Mouse (Mus musculus) limb, embryonic 15.5 days (tissue): ENCODE data around the gene Ap3d1. TPM values are rescaled to one million over a fixed set of nuclear protein-coding genes. Genes with fewer than 3 reads are reported as not detected.

Experiments used
- ATAC-seq: fragments of 200-750 bp; cut with Nextera tagmentation; 2 replicates; pipeline ENCODE4 v1.8.0; 2017; ENCODE audit warnings: low read depth, moderate TSS enrichment; ENCODE audit not compliant: insufficient number of reproducible peaks, low FRiP score, low TSS enrichment
- H3K27ac ChIP-seq: fragments of 300-500 bp; sonication (generic); 2 replicates; pipeline ENCODE4 v1.5.1; 2015; ENCODE audit warnings: moderate library complexity, mild to moderate bottlenecking, inconsistent platforms
- H3K27me3 ChIP-seq: fragments of 300-500 bp; sonication (generic); 2 replicates; pipeline ENCODE4 v1.6.1; 2015; ENCODE audit warnings: inconsistent platforms
- H3K36me3 ChIP-seq: fragments of 300-500 bp; sonication (generic); 2 replicates; pipeline ENCODE4 v1.6.1; 2015; ENCODE audit warnings: inconsistent platforms
- H3K4me1 ChIP-seq: fragments of 300-500 bp; sonication (generic); 2 replicates; pipeline ENCODE4 v1.6.1; 2015; ENCODE audit warnings: inconsistent platforms
- H3K4me2 ChIP-seq: fragments of 300-500 bp; sonication (generic); 2 replicates; pipeline ENCODE4 v1.6.1; 2015; ENCODE audit warnings: mild to moderate bottlenecking, inconsistent platforms
- H3K4me3 ChIP-seq: fragments of 300-500 bp; sonication (generic); 2 replicates; pipeline ENCODE4 v1.5.1; 2015; ENCODE audit warnings: mild to moderate bottlenecking, inconsistent platforms
- H3K9ac ChIP-seq: fragments of 300-500 bp; sonication (generic); 2 replicates; pipeline ENCODE4 v1.6.1; 2015; ENCODE audit warnings: inconsistent platforms
- H3K9me3 ChIP-seq: fragments of 300-500 bp; sonication (generic); 2 replicates; pipeline ENCODE4 v1.6.1; 2016; ENCODE audit warnings: inconsistent platforms
- WGBS: fragments of 180-500 bp; shearing (Covaris S2); methylation state at CpG from one replicate; pipeline ENCODE4 v1.1.7; 2015; 5-methylcytosine and 5-hydroxymethylcytosine counted together
- polyA plus RNA-seq: library from polyadenylated mRNA; unstranded; fragments of >200 nt; fragmentation: Nextera tagmentation; extraction: Ambion mirVana; gene quantifications from 2 replicates; pipeline ENCODE4 v1.2.1, GENCODE M21; 2015

Gene Ap3d1
- polyA plus RNA-seq, 1 experiment from 2014 or later = 72.3 TPM

DNA sequence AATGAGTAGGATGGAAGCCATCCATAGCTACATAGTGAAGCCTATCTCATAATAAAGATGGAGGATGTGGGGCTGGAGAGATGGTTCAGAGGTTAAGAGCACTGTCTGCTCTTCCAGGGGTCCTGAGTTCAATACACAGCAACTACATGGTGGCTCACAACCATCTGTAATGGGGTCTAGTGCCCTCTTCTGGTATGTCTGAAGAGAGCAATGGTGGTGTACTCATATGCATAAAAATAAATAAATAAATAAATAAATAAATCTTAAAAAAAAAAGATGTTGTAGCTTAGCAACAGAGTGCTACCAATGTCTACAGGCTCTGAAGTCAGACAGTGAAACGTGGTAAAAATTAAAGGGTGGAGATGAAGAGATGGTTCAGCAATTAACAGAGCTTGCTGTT, 3.4 kb downstream of the Ap3d1 start:
- no peak overlapping the region for H3K4me2 ChIP-seq
- peaks cover 38% of the 10 kb centered on the region for H3K4me1 ChIP-seq
- WGBS = 71% methylated on average over 1 of the region's 1 CpGs
- H3K36me3 ChIP-seq = peaks cover 24% of the 10 kb centered on the region
- no peak overlapping the region for H3K9ac ChIP-seq
- no peak for ATAC-seq
- no peak overlapping the region for H3K27ac ChIP-seq
- H3K4me3 ChIP-seq = no peak overlapping the region
- no peaks in the 10 kb centered on the region for H3K27me3 ChIP-seq
- no peaks in the 10 kb centered on the region for H3K9me3 ChIP-seq

- no peaks in the 10 kb centered on the region for H3K27me3 ChIP-seq
- H3K36me3 ChIP-seq = peaks cover 42% of the 10 kb centered on the region
- no peak overlapping the region for H3K4me2 ChIP-seq
These were observed 5.3 kb downstream of the Ap3d1 start for GRCm38 (mm10) chr10:80736731-80737130.

DNA sequence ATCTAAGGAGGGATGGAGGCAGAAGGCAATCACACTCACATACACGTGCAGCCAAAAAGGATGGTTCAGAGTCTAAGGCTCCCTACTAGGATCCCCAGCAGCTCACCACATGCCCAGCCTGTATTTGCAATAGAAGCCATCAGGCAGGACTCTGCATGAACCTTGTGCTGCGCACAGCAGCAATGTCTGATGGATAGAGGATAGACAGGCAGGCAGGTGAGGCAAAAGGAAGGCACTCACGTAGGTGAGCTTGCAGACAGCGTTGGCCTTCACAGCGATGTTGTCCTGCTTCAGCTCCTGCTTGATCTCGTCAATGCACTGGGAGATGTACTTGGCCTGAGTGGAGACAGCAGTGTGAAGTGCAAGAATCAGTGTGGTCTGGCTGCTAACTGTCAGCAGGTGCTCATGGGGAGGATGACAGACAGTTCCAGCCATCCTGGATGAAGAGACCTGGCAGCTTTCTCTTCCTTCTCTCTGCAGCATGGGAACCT, 9.4 kb downstream of the Ap3d1 start:
- Histone ChIP-seq H3K36me3 (peaks cover 81% of the 10 kb centered on the region), H3K4me3 (no peak overlapping the region), H3K27ac (no peak overlapping the region), H3K4me1 (peaks cover 10% of the 10 kb centered on the region; the same call in 1 of the 2 replicates), H3K27me3 (no peaks in the 10 kb centered on the region), H3K4me2 (no peak overlapping the region), H3K9ac (no peak overlapping the region), H3K9me3 (no peaks in the 10 kb centered on the region)
- WGBS = 91% methylated on average over 6 of the region's 6 CpGs
- no peak for ATAC-seq

More at GRCm38 (mm10) chr10:80736731-80737130, 5.3 kb downstream of the Ap3d1 start:
- WGBS = 74% methylated on average over 5 of the region's 5 CpGs
- Histone ChIP-seq H3K27ac (no peak overlapping the region), H3K9me3 (no peaks in the 10 kb centered on the region), H3K4me3 (no peak overlapping the region), H3K9ac (no peak overlapping the region), H3K4me1 (peaks cover 33% of the 10 kb centered on the region)
- ATAC-seq = no peak

GRCm38 (mm10) chr10:80727369-80728127, 14.5 kb downstream of the Ap3d1 start:
- Histone ChIP-seq H3K27ac (no peak overlapping the region), H3K9ac (no peak overlapping the region), H3K27me3 (no peaks in the 10 kb centered on the region), H3K4me3 (no peak overlapping the region), H3K36me3 (peaks cover 98% of the 10 kb centered on the region), H3K4me2 (no peak overlapping the region), H3K9me3 (no peaks in the 10 kb centered on the region), H3K4me1 (no peaks in the 10 kb centered on the region)
- no peak for ATAC-seq
- 84% methylated on average over 5 of the region's 5 CpGs for WGBS

GRCm38 (mm10) chr10:80717281-80717680, 24.8 kb downstream of the Ap3d1 start:
- H3K27ac ChIP-seq = no peak overlapping the region
- no peak for ATAC-seq
- peaks cover 96% of the 10 kb centered on the region for H3K36me3 ChIP-seq
- no peak overlapping the region for H3K4me2 ChIP-seq
- H3K4me1 ChIP-seq = no peaks in the 10 kb centered on the region
- WGBS = 64% methylated on average over 1 of the region's 1 CpGs
- H3K4me3 ChIP-seq = no peak overlapping the region
- H3K9me3 ChIP-seq = no peaks in the 10 kb centered on the region
- H3K9ac ChIP-seq = no peak overlapping the region
- H3K27me3 ChIP-seq = no peaks in the 10 kb centered on the region

DNA sequence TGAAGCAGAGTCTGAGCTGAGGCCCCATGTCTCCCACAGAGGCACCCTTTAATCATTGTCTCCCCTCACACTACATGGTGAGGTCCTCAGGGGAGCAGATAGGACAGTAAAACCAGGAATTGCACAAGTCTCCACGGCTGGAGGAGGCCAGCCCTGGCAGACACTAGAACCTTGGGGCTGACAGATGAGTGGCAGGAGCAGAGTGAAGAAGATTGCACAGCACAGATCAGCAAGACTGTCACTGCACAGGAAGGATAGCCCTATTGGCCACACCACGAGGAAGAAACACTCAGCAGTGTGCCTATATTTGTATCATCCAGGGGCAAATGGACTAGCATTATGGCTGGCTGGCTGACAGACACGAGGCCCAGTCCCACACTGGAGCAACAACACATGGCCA, 31.2 kb downstream of the Ap3d1 start:
- H3K4me2 ChIP-seq = no peak overlapping the region
- no peaks in the 10 kb centered on the region for H3K27me3 ChIP-seq
- no peaks in the 10 kb centered on the region for H3K9me3 ChIP-seq
- 79% methylated on average over 3 of the region's 3 CpGs for WGBS
- ATAC-seq = no peak
- peaks cover 98% of the 10 kb centered on the region for H3K36me3 ChIP-seq
- H3K9ac ChIP-seq = no peak overlapping the region
- H3K4me3 ChIP-seq = no peak overlapping the region
- H3K27ac ChIP-seq = no peak overlapping the region
- H3K4me1 ChIP-seq = no peaks in the 10 kb centered on the region

DNA sequence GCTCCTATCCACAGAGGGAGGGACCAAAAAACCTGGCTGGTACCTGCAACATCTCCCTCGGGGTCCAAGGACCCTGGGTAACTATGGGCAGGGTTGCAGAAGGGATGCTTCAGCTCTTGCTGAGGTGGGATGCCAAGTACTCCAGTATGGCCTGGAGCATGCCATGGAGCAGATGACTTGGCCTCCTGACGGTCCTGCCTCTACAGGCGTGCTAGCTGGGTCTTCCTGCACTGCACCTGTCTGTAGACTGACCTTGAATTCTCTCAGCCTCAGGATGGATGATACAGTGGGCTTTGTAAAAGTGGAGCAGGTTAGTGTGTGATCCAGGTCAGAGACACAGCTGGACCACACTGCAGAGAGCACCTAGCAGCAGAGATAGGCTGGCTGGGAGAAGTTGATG, 36.6 kb downstream of the Ap3d1 start:
- Histone ChIP-seq H3K27ac (no peak overlapping the region), H3K4me2 (no peak overlapping the region), H3K4me3 (no peak overlapping the region), H3K4me1 (peaks cover 31% of the 10 kb centered on the region), H3K9ac (no peak overlapping the region), H3K27me3 (no peaks in the 10 kb centered on the region), H3K36me3 (peaks cover 50% of the 10 kb centered on the region), H3K9me3 (no peaks in the 10 kb centered on the region)
- ATAC-seq = no peak
- 76% methylated on average over 3 of the region's 3 CpGs for WGBS

- no peak overlapping the region for H3K4me3 ChIP-seq
- H3K9me3 ChIP-seq = no peaks in the 10 kb centered on the region
- no peak for ATAC-seq
- H3K36me3 ChIP-seq = peaks cover 45% of the 10 kb centered on the region
- H3K4me1 ChIP-seq = peaks cover 36% of the 10 kb centered on the region
- 61% methylated on average over 3 of the region's 3 CpGs for WGBS
- no peak overlapping the region for H3K9ac ChIP-seq
- H3K4me2 ChIP-seq = no peak overlapping the region
- H3K27ac ChIP-seq = no peak overlapping the region
- no peaks in the 10 kb centered on the region for H3K27me3 ChIP-seq
These were observed 37.0 kb downstream of the Ap3d1 start for GRCm38 (mm10) chr10:80705033-80705432.

DNA sequence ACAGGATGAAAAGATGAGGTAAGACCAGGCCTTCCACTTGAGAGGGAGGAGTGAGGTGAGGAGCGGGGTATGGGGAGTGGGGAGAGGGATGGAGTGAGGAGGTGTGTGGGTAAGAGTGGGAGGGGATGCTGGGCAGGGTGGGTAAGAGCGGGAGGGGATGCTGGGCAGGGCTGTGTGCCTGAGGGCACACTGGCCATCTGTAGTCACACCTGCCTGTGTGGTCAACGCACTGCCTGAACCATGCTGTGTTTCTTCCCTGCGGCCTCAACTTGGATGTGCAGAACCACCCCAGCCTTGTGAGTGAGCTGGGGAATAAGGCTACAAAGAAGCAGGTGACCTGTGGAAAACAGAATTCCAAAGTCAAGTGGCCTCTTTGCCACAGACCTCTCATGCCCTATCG, 37.6 kb downstream of the Ap3d1 start:
- H3K27ac ChIP-seq = no peak overlapping the region
- no peak overlapping the region for H3K4me2 ChIP-seq
- peaks cover 40% of the 10 kb centered on the region for H3K4me1 ChIP-seq
- WGBS = 77% methylated on average over 5 of the region's 5 CpGs
- peaks cover 39% of the 10 kb centered on the region for H3K36me3 ChIP-seq
- no peak overlapping the region for H3K9ac ChIP-seq
- H3K4me3 ChIP-seq = no peak overlapping the region
- no peak for ATAC-seq
- no peaks in the 10 kb centered on the region for H3K27me3 ChIP-seq
- H3K9me3 ChIP-seq = no peaks in the 10 kb centered on the region

- no peak overlapping the region for H3K27ac ChIP-seq
- peak overlapping the region; percentile 80 for H3K4me2 ChIP-seq
- 93% methylated on average over 5 of the region's 5 CpGs for WGBS
These were observed 38.4 kb downstream of the Ap3d1 start for GRCm38 (mm10) chr10:80703643-80704042.

GRCm38 (mm10) chr10:80702536-80703390, 39.3 kb downstream of the Ap3d1 start:
- Histone ChIP-seq H3K4me1 (peaks cover 40% of the 10 kb centered on the region), H3K4me3 (peak overlapping the region; percentile 65), H3K4me2 (peak overlapping the region; percentile 80), H3K36me3 (peaks cover 26% of the 10 kb centered on the region), H3K27ac (peak overlapping the region; percentile 85), H3K9ac (peak overlapping the region; percentile 29), H3K27me3 (no peaks in the 10 kb centered on the region), H3K9me3 (no peaks in the 10 kb centered on the region)
- peak; percentile 86 for ATAC-seq
- WGBS = 1% methylated on average over 47 of the region's 47 CpGs

More at GRCm38 (mm10) chr10:80703643-80704042, 38.4 kb downstream of the Ap3d1 start:
- H3K4me3 ChIP-seq = peak overlapping the region; percentile 65
- no peaks in the 10 kb centered on the region for H3K9me3 ChIP-seq
- H3K9ac ChIP-seq = no peak overlapping the region; the same call in 1 of the 2 replicates
- H3K27me3 ChIP-seq = no peaks in the 10 kb centered on the region
- no peak for ATAC-seq
- peaks cover 35% of the 10 kb centered on the region for H3K36me3 ChIP-seq
- H3K4me1 ChIP-seq = peaks cover 40% of the 10 kb centered on the region
